Mouse (Mus musculus) MEL (cell line): Measurements from ENCODE around the gene Myl4. TPM values are rescaled to one million over a fixed set of nuclear protein-coding genes. Genes with fewer than 3 reads are reported as not detected.

Experiments used
- DNase-seq: peaks from one replicate; pipeline ENCODE4 v3.0.0; 2011; ENCODE audit warnings: low read depth, low spot score
- H3K27ac ChIP-seq: 2 replicates; pipeline ENCODE4 v1.5.1; 2012; ENCODE audit warnings: low read depth, mild to moderate bottlenecking, control low read depth, low read length, moderate library complexity; ENCODE audit not compliant: control insufficient read depth
- H3K27me3 ChIP-seq, 2 experiments: fragments of 150-350 bp in 1 of 2; sonication (generic) in 1 of 2; 2 replicates each; pipeline ENCODE4 v1.6.1; 2012; ENCODE audit warnings: low read length in 2 of 2, mild to moderate bottlenecking in 2 of 2, improper control_type of control experiment in 1 of 2, moderate library complexity in 1 of 2; ENCODE audit not compliant: insufficient read depth in 2 of 2, control insufficient read depth in 1 of 2
- H3K36me3 ChIP-seq, 2 experiments: 2 replicates each; pipeline ENCODE4 v1.6.1; 2012 to 2014; ENCODE audit warnings: low read length in 2 of 2, improper control_type of control experiment in 1 of 2, inconsistent platforms in 1 of 2, mild to moderate bottlenecking in 1 of 2; ENCODE audit not compliant: insufficient read depth in 2 of 2, control insufficient read depth in 1 of 2
- H3K4me1 ChIP-seq, 2 experiments: fragments of 150-350 bp in 1 of 2; sonication (generic) in 1 of 2; 2 replicates each; pipeline ENCODE4 v1.6.1; 2012; ENCODE audit warnings: low read length in 2 of 2, improper control_type of control experiment in 1 of 2, mild to moderate bottlenecking in 1 of 2; ENCODE audit not compliant: insufficient read depth in 2 of 2, control insufficient read depth in 1 of 2
- H3K4me3 ChIP-seq, 2 experiments: fragments of 150-350 bp in 1 of 2; sonication (generic) in 1 of 2; 2 replicates each; pipeline ENCODE4 v1.5.1; 2012; ENCODE audit warnings: low read depth in 2 of 2, low read length in 2 of 2, mild to moderate bottlenecking in 2 of 2, moderate library complexity in 2 of 2, control low read depth in 1 of 2, improper control_type of control experiment in 1 of 2; ENCODE audit not compliant: control insufficient read depth in 1 of 2, insufficient read depth in 1 of 2
- H3K79me2 ChIP-seq: 2 replicates; pipeline ENCODE4 v1.6.1; 2012; ENCODE audit warnings: mild to moderate bottlenecking, low read length, moderate library complexity; ENCODE audit not compliant: control insufficient read depth, poor library complexity, insufficient read depth
- H3K9ac ChIP-seq: 2 replicates; pipeline ENCODE4 v1.6.1; 2012; ENCODE audit warnings: low read depth, mild to moderate bottlenecking, control low read depth, low read length, moderate library complexity; ENCODE audit not compliant: control insufficient read depth, poor library complexity, severe bottlenecking
- H3K9me3 ChIP-seq: fragments of 150-350 bp; sonication (generic); replicated peaks from 2 replicates; pipeline ENCODE4 v1.6.1; 2012; ENCODE audit warnings: mild to moderate bottlenecking, low read length, improper control_type of control experiment, moderate library complexity; ENCODE audit not compliant: insufficient read depth
- CHD1 ChIP-seq: IDR thresholded peaks from 2 replicates; pipeline ENCODE4 v1.6.1; 2012; ENCODE audit warnings: low read depth, mild to moderate bottlenecking, inconsistent platforms, low read length, improper control_type of control experiment
- CTCF ChIP-seq, 3 experiments: IDR thresholded peaks in 2 of 3; conservative IDR thresholded peaks in 1 of 3; 2 replicates each; pipeline ENCODE4 v1.5.1; 2011 to 2012; ENCODE audit warnings: low read length in 3 of 3, low read depth in 2 of 3, mild to moderate bottlenecking in 2 of 3, improper control_type of control experiment in 1 of 3, inconsistent platforms in 1 of 3, mixed read lengths in 1 of 3, moderate library complexity in 1 of 3; ENCODE audit not compliant: control insufficient read depth in 1 of 3, insufficient read depth in 1 of 3, poor library complexity in 1 of 3, severe bottlenecking in 1 of 3
- E2F4 ChIP-seq: IDR thresholded peaks from 2 replicates; pipeline ENCODE4 v1.6.1; 2011; ENCODE audit warnings: low read depth, low read length, improper control_type of control experiment, borderline replicate concordance
- ELF1 ChIP-seq: IDR thresholded peaks from 2 replicates; pipeline ENCODE4 v1.6.1; 2014; ENCODE audit warnings: low read depth, mild to moderate bottlenecking, inconsistent platforms, low read length, improper control_type of control experiment, moderate library complexity
- ETS1 ChIP-seq: IDR thresholded peaks from 2 replicates; pipeline ENCODE4 v1.6.1; 2012; ENCODE audit warnings: low read depth, mild to moderate bottlenecking, inconsistent platforms, low read length, improper control_type of control experiment, moderate library complexity
- GABPA ChIP-seq: IDR thresholded peaks from 2 replicates; pipeline ENCODE4 v1.6.1; 2012; ENCODE audit warnings: low read depth, mild to moderate bottlenecking, inconsistent platforms, low read length, improper control_type of control experiment, moderate library complexity
- KAT2A ChIP-seq: conservative IDR thresholded peaks from 2 replicates; pipeline ENCODE4 v1.6.1; 2012; ENCODE audit warnings: low read depth, low read length, improper control_type of control experiment, inconsistent platforms
- MAX ChIP-seq: IDR thresholded peaks from 2 replicates; pipeline ENCODE4 v1.6.1; 2011; ENCODE audit warnings: low read length, improper control_type of control experiment
- MYB ChIP-seq: IDR thresholded peaks from 2 replicates; pipeline ENCODE4 v1.6.1; 2011; ENCODE audit warnings: mild to moderate bottlenecking, low read depth, low read length, improper control_type of control experiment
- POLR2AphosphoS2 ChIP-seq: IDR thresholded peaks from 2 replicates; pipeline ENCODE4 v1.6.1; 2011; ENCODE audit warnings: low read length, improper control_type of control experiment
- RAD21 ChIP-seq: IDR thresholded peaks from 2 replicates; pipeline ENCODE4 v1.6.1; 2011; ENCODE audit warnings: mild to moderate bottlenecking, low read depth, low read length, improper control_type of control experiment
- SMC3 ChIP-seq: IDR thresholded peaks from 2 replicates; pipeline ENCODE4 v1.6.1; 2011; ENCODE audit warnings: low read depth, low read length, improper control_type of control experiment
- TAL1 ChIP-seq: IDR thresholded peaks from 2 replicates; pipeline ENCODE4 v1.6.1; 2012; ENCODE audit warnings: mild to moderate bottlenecking, inconsistent platforms, low read length, moderate library complexity, mixed read lengths
- TBP ChIP-seq: IDR thresholded peaks from 2 replicates; pipeline ENCODE4 v1.8.0; 2011; ENCODE audit warnings: low read depth, low read length, improper control_type of control experiment
- TCF12 ChIP-seq: IDR thresholded peaks from 2 replicates; pipeline ENCODE4 v1.6.1; 2014; ENCODE audit warnings: low read depth, mild to moderate bottlenecking, inconsistent platforms, low read length, improper control_type of control experiment, moderate library complexity
- USF1 ChIP-seq: IDR thresholded peaks from 2 replicates; pipeline ENCODE4 v1.6.1; 2014; ENCODE audit warnings: low read depth, mild to moderate bottlenecking, inconsistent platforms, low read length, improper control_type of control experiment, moderate library complexity
- ZC3H11A ChIP-seq: IDR thresholded peaks from 2 replicates; pipeline ENCODE4 v1.6.1; 2012; ENCODE audit warnings: low read depth, mild to moderate bottlenecking, inconsistent platforms, low read length, improper control_type of control experiment
- ZKSCAN1 ChIP-seq: IDR thresholded peaks from 2 replicates; pipeline ENCODE4 v1.6.1; 2012; ENCODE audit warnings: low read depth, mild to moderate bottlenecking, inconsistent platforms, low read length, improper control_type of control experiment, moderate library complexity
- ZMIZ1 ChIP-seq: IDR thresholded peaks from 2 replicates; pipeline ENCODE4 v1.6.1; 2012; ENCODE audit warnings: low read depth, mild to moderate bottlenecking, inconsistent platforms, low read length, improper control_type of control experiment, moderate library complexity
- ZNF384 ChIP-seq: IDR thresholded peaks from 2 replicates; pipeline ENCODE4 v1.6.1; 2012; ENCODE audit warnings: low read depth, mild to moderate bottlenecking, inconsistent platforms, low read length, improper control_type of control experiment
- polyA plus RNA-seq, 2 experiments: library from polyadenylated mRNA; stranded (reverse) in 1 of 2; unstranded in 1 of 2; fragments of >175 nt in 1 of 2; fragments of >200 nt in 1 of 2; gene quantifications; 2 replicates each; pipeline versions ENCODE4 v1.2.1 to v1.2.4; 2012; ENCODE audit warnings: low replicate concordance in 2 of 2, low read depth in 1 of 2; ENCODE audit not compliant: insufficient read length in 2 of 2, insufficient read depth in 1 of 2, missing spikeins in 1 of 2
- total RNA-seq: library from RNA; depleted of rRNA; stranded (reverse); fragments of 300-350 nt; gene quantifications from 2 replicates; pipeline ENCODE4 v1.2.3, GENCODE M21; 2012

Gene Myl4
- total and polyA plus RNA-seq, 3 experiments = 0.29 to 1.3 TPM; not detected in 1

DNA sequence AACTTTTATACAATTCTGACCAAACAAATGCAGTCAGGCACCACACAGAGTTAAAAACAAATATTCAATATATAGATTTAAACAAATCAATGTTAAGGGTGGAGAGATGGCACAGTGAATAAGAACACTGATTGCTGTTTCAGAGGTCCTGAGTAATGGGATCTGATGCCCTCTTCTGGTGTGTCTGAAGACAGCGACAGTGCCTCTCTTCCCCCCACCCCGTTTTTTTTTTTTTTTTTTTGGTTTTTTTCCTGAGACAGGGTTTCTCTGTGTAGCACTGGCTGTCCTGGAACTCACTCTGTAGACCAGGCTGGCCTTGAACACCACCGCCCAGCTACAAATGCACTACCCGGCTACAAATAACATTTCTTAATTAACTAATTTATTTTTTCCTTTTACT, 42.0 kb upstream of the Myl4 start:
- DNase-seq = no peak
- Histone ChIP-seq H3K9me3 (no peaks in the 10 kb centered on the region), H3K27me3 (no peaks in the 10 kb centered on the region), H3K9ac (no peak overlapping the region), H3K36me3 (peaks cover 0 to 42% of the 10 kb centered on the region in 2 experiments; a peak in 2 of 4 replicates), H3K27ac (no peak overlapping the region), H3K4me3 (no peak overlapping the region), H3K4me1 (no peaks in the 10 kb centered on the region), H3K79me2 (no peaks in the 10 kb centered on the region)
- TF ChIP-seq ZNF384 (peak; percentile 78), MAX (no peak)

DNA sequence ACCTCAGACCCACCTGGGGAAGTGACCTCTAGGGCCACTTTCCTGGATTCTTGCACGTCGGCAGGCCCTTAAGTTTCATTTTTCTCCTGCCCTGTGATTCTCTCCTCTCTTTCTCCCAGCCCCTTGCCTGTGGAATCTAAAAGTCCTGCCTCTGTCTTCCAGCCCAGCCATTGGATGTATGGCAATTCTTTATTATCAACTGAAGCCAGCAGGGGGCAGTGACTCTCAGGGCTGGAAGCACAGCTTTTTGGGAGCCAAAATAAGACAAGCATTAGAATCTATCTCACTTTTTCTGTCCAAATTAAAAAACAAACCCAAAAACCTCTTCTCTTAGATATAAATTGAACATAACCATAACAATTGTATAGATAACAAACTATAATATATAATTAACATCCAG, 39.9 kb upstream of the Myl4 start:
- Histone ChIP-seq H3K9me3 (no peaks in the 10 kb centered on the region), H3K9ac (no peak overlapping the region), H3K27me3 (no peaks in the 10 kb centered on the region), H3K4me3 (no peak overlapping the region), H3K27ac (no peak overlapping the region), H3K79me2 (no peaks in the 10 kb centered on the region), H3K4me1 (no peaks in the 10 kb centered on the region), H3K36me3 (peaks cover 0 to 48% of the 10 kb centered on the region in 2 experiments; a peak in 2 of 4 replicates)
- peak; percentile 65 for DNase-seq
- TF ChIP-seq ETS1 (no peak), RAD21 (peak; percentile 46), ZMIZ1 (no peak), ZC3H11A (peak; percentile 17; the same call in 1 of the 2 replicates), SMC3 (peak; percentile 62), CHD1 (no peak), TBP (no peak), CTCF (IDR thresholded peaks at IDR 0.05 in 2 of 3, conservative IDR thresholded peaks at IDR 0.05 in 1 of 3; ENCODE audit: control insufficient read depth in 1 of 3, insufficient read depth in 1 of 3, low read depth in 2 of 3, low read length in 3 of 3, poor library complexity in 1 of 3, severe bottlenecking in 1 of 3) (peak; percentile 46 to 77 (median 67)), POLR2AphosphoS2 (no peak)

DNA sequence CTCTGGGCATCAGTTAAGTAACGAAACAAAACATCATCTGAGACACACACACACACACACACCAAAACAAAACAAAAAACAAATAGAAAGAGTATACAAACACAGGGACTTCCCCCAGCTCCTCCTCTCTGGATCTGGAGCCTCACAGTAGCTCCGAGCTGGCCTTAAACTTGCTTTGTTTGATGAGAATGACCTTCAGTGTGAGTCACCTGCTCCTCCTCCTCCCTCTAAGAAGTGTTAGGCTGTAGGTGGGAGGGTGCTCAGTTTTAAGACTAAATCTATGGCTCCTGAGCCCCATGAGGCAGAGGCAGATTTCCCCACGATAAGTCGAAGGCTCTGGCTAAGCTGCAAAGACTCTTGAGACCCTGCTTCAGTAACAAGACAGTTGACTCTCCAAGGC, 38.0 kb upstream of the Myl4 start:
- H3K27me3 ChIP-seq = no peaks in the 10 kb centered on the region
- no peaks in the 10 kb centered on the region for H3K79me2 ChIP-seq
- H3K9ac ChIP-seq = no peak overlapping the region
- no peak for DNase-seq
- H3K36me3 ChIP-seq = peaks cover 0 to 50% of the 10 kb centered on the region in 2 experiments; a peak in 2 of 4 replicates
- H3K27ac ChIP-seq = no peak overlapping the region
- H3K4me3 ChIP-seq = no peak overlapping the region
- H3K4me1 ChIP-seq = no peaks in the 10 kb centered on the region
- H3K9me3 ChIP-seq = no peaks in the 10 kb centered on the region
- TF ChIP-seq TAL1 (no peak), POLR2AphosphoS2 (no peak), GABPA (no peak), CHD1 (no peak), MYB (no peak), ZC3H11A (no peak), E2F4 (no peak), TCF12 (no peak), RAD21 (no peak), ZKSCAN1 (no peak), USF1 (no peak), ELF1 (no peak), CTCF (IDR thresholded peaks at IDR 0.05 in 2 of 3, conservative IDR thresholded peaks at IDR 0.05 in 1 of 3; ENCODE audit: control insufficient read depth in 1 of 3, insufficient read depth in 1 of 3, low read depth in 2 of 3, low read length in 3 of 3, poor library complexity in 1 of 3, severe bottlenecking in 1 of 3) (no peak), KAT2A (no peak)
